Mouse (Mus musculus) erythroblast, embryonic 14.5 days (primary cell): Measurements from ENCODE around the gene Eif2b5. TPM values are rescaled to one million over a fixed set of nuclear protein-coding genes. Genes with fewer than 3 reads are reported as not detected.
A peak's percentile ranks its signal among the peaks of the same experiment; 100 is the strongest.

Experiments used
- H3K27me3 ChIP-seq: 2 replicates; pipeline ENCODE4 v1.6.1; 2012; ENCODE audit warnings: inconsistent platforms; ENCODE audit not compliant: control insufficient read depth
- H3K36me3 ChIP-seq: 2 replicates; pipeline ENCODE4 v1.6.1; 2012; ENCODE audit warnings: mild to moderate bottlenecking, inconsistent platforms; ENCODE audit not compliant: control insufficient read depth
- H3K4me1 ChIP-seq: 2 replicates; pipeline ENCODE4 v1.6.1; 2012; ENCODE audit warnings: inconsistent platforms; ENCODE audit not compliant: control insufficient read depth
- H3K4me3 ChIP-seq: replicated peaks from 2 replicates; pipeline ENCODE3; 2012; ENCODE audit warnings: moderate library complexity, mild to moderate bottlenecking, inconsistent platforms
- H3K9me3 ChIP-seq: 2 replicates; pipeline ENCODE4 v1.6.1; 2012; ENCODE audit warnings: low read length, inconsistent platforms, mixed read lengths; ENCODE audit not compliant: control insufficient read depth
- GATA1 ChIP-seq: IDR thresholded peaks from 2 replicates; pipeline ENCODE4 v1.6.1; 2012; ENCODE audit warnings: low read length, inconsistent platforms, mixed read lengths
- TAL1 ChIP-seq: IDR thresholded peaks from 3 replicates; pipeline ENCODE4 v1.6.1; 2012; ENCODE audit warnings: low read length, inconsistent platforms, mixed read lengths
- polyA plus RNA-seq: library from polyadenylated mRNA; stranded (reverse); fragments of >175 nt; gene quantifications from 2 replicates; pipeline ENCODE4 v1.2.3, GENCODE M21; 2012

The Eif2b5 gene
- polyA plus RNA-seq, 1 experiment = 0.70 TPM

- TF ChIP-seq TAL1 = no peak
- TF ChIP-seq GATA1 = no peak
- Histone ChIP-seq H3K4me3 (peak overlapping the region; percentile 70), H3K36me3 (peaks cover 23% of the 10 kb centered on the region), H3K4me1 (peaks cover 27% of the 10 kb centered on the region), H3K9me3 (no peaks in the 10 kb centered on the region), H3K27me3 (peaks cover 6% of the 10 kb centered on the region)
Observed at GRCm38 (mm10) chr16:20497980-20498676, 489 bp upstream of the Eif2b5 start.

- peaks cover 98% of the 10 kb centered on the region for H3K36me3 ChIP-seq
- no peaks in the 10 kb centered on the region; the same call in 1 of the 2 replicates for H3K4me1 ChIP-seq
- no peaks in the 10 kb centered on the region for H3K27me3 ChIP-seq
- no peaks in the 10 kb centered on the region for H3K9me3 ChIP-seq
- H3K4me3 ChIP-seq = no peak overlapping the region
- TF ChIP-seq GATA1 (no peak), TAL1 (no peak)
Observed at GRCm38 (mm10) chr16:20506000-20506399, 7.4 kb downstream of the Eif2b5 start.

GRCm38 (mm10) chr16:20509349-20509748, 10.7 kb downstream of the Eif2b5 start:
- no peak overlapping the region for H3K4me3 ChIP-seq
- TF ChIP-seq GATA1 = no peak
- TF ChIP-seq TAL1 = no peak
- no peaks in the 10 kb centered on the region for H3K27me3 ChIP-seq
- H3K4me1 ChIP-seq = no peaks in the 10 kb centered on the region; the same call in 1 of the 2 replicates
- H3K36me3 ChIP-seq = peaks cover 71% of the 10 kb centered on the region
- no peaks in the 10 kb centered on the region for H3K9me3 ChIP-seq

DNA sequence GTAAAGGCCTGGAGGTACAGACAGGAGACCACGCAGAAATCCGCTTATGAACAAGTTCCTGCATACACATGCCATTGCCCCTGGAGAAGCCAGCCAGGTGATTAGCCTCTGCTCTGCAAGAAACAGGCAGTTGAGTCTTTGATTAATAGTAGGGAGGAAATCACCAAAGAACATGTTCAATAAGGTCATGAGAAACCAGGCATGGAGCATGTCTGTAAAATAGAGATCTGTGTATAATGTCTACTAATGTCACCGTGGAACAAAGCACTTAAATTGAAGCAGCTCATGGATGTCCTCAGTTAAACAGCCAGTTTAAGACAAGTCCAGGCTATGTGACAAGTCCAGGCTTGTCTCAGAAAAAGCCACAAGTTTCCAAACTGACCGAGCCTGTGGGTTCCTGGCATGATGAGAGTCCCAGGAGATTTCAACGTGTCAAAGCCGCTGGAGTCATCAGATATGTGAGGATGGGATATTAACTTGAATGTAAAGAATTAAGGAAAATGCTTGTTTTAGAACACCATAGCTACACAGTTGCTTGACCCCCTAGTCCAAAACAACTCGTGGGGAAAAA, 12.7 kb downstream of the Eif2b5 start:
- peaks cover 51% of the 10 kb centered on the region for H3K36me3 ChIP-seq
- no peak for TF ChIP-seq GATA1
- no peak for TF ChIP-seq TAL1
- no peaks in the 10 kb centered on the region for H3K9me3 ChIP-seq
- no peaks in the 10 kb centered on the region for H3K27me3 ChIP-seq
- no peak overlapping the region for H3K4me3 ChIP-seq
- H3K4me1 ChIP-seq = peaks cover 5% of the 10 kb centered on the region

DNA sequence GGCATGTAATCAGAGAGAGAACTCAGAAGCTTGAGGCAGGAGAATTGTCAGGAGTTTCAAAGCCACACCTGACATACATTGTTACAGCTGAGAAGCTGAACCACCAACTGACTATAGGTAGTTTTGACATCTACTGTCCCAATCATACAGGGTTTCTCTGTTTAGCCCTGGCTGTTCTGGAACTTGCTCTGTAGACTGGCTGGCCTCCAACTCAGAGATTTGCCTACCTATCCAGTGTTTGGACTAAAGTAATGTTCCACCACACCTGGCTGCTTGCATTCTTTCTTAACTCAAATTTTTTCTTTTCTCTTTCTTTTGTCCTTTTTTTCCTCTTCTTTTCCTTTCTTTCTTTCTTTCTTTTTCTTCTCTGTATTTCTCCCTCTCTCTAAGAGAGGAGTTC, 17.4 kb downstream of the Eif2b5 start:
- peak overlapping the region; percentile 95 for H3K4me3 ChIP-seq
- H3K4me1 ChIP-seq = peaks cover 45% of the 10 kb centered on the region
- no peaks in the 10 kb centered on the region for H3K27me3 ChIP-seq
- TF ChIP-seq TAL1 (no peak), GATA1 (no peak)
- no peaks in the 10 kb centered on the region for H3K9me3 ChIP-seq
- H3K36me3 ChIP-seq = peaks cover 25% of the 10 kb centered on the region

GRCm38 (mm10) chr16:20516726-20517201, 18.1 kb downstream of the Eif2b5 start, which contains the start of gene Dvl3:
TSS of gene Dvl3 (plus strand) at chr16:20516982.
- Histone ChIP-seq H3K4me3 (peak within 1 kb of the TSS; percentile 95), H3K36me3 (peaks cover 26% of the 10 kb centered on the region), H3K9me3 (no peaks in the 10 kb centered on the region), H3K4me1 (peaks cover 51% of the 10 kb centered on the region), H3K27me3 (no peaks in the 10 kb centered on the region)
- TF ChIP-seq TAL1 (no peak), GATA1 (no peak)

GRCm38 (mm10) chr16:20517216-20517615, 18.6 kb downstream of the Eif2b5 start:
- H3K4me3 ChIP-seq = peak overlapping the region; percentile 95
- TF ChIP-seq TAL1 = no peak
- no peak for TF ChIP-seq GATA1
- no peaks in the 10 kb centered on the region for H3K9me3 ChIP-seq
- H3K27me3 ChIP-seq = no peaks in the 10 kb centered on the region
- peaks cover 53% of the 10 kb centered on the region for H3K4me1 ChIP-seq
- H3K36me3 ChIP-seq = peaks cover 30% of the 10 kb centered on the region

GRCm38 (mm10) chr16:20517701-20518374, 19.2 kb downstream of the Eif2b5 start:
- Histone ChIP-seq H3K36me3 (peaks cover 33% of the 10 kb centered on the region), H3K4me3 (peak overlapping the region; percentile 95), H3K27me3 (no peaks in the 10 kb centered on the region), H3K9me3 (no peaks in the 10 kb centered on the region), H3K4me1 (peaks cover 53% of the 10 kb centered on the region)
- TF ChIP-seq TAL1 = no peak
- no peak for TF ChIP-seq GATA1

DNA sequence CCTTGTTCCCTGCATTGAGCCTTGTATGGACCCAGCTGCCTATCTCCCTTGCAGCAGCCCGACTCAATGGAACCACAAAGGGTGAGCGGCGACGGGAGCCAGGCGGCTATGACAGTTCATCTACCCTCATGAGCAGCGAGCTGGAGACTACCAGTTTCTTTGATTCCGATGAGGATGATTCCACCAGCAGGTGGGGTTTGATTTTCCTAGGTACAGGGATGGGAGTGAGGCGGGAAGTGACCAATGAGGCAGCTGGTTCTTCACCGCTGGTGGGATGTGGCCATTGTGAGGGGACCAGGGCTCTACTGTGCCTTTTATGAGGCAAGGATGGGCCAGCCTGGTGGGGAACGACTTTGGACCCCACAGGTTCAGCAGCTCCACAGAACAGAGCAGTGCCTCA, 25.3 kb downstream of the Eif2b5 start:
- Histone ChIP-seq H3K4me1 (peaks cover 44% of the 10 kb centered on the region), H3K36me3 (peaks cover 89% of the 10 kb centered on the region), H3K4me3 (no peak overlapping the region), H3K27me3 (no peaks in the 10 kb centered on the region), H3K9me3 (no peaks in the 10 kb centered on the region)
- TF ChIP-seq TAL1 (no peak), GATA1 (no peak)
